11 mouse cellular contexts compared by ENCODE assay signal in genomic region chr2:93377797-93378196, GRCm38 (mm10). TPM values are rescaled to one million over a fixed set of nuclear protein-coding genes. Genes with fewer than 3 reads are reported as not detected.
DNase-seq lines count a peak whose midpoint lies in the region; ATAC-seq lines count a peak whose summit lies in the region.
"Had no signal": no experiment of that assay in that cellular context is flagged by ENCODE, and none has a peak within 500 bp of the region (broad histone marks: within the 10 kb centered on the region; RNA-seq: fewer than 3 reads in every experiment).

No protein-coding gene starts in this region.

- no peak overlapping the region for H3K4me2 ChIP-seq in heart, embryonic 15.5 days
- peak overlapping the region; percentile 7; the same call in 1 of the 2 replicates for H3K4me2 ChIP-seq in midbrain, embryonic 15.5 days
- H3K4me2 ChIP-seq in midbrain, embryonic 13.5 days (replicated peaks) = no peak overlapping the region
- H3K4me2 ChIP-seq in neural tube, embryonic 14.5 days (ENCODE audit: low read depth, low read length) = no peak overlapping the region
- H3K4me2 ChIP-seq in kidney, embryonic 14.5 days (replicated peaks; ENCODE audit: low read depth, low read length) = no peak overlapping the region
- H3K4me2 ChIP-seq: kidney, embryonic 15.5 days had no signal

- WGBS in heart, embryonic 15.5 days = 50% methylated on average over 15 of the region's 15 CpGs
- WGBS in midbrain, embryonic 15.5 days = 47% methylated on average over 15 of the region's 15 CpGs
- WGBS in midbrain, embryonic 13.5 days = 64% methylated on average over 15 of the region's 15 CpGs
- WGBS in neural tube, embryonic 14.5 days = 34% methylated on average over 15 of the region's 15 CpGs
- 73% methylated on average over 15 of the region's 15 CpGs for WGBS in kidney, embryonic 14.5 days

- peak overlapping the region; percentile 12; the same call in 1 of the 2 replicates for H3K27ac ChIP-seq in heart, embryonic 15.5 days
- H3K27ac ChIP-seq in midbrain, embryonic 15.5 days = peak overlapping the region; percentile 31
- H3K27ac ChIP-seq in midbrain, embryonic 13.5 days = no peak overlapping the region
- H3K27ac ChIP-seq in neural tube, embryonic 14.5 days (ENCODE audit: low read depth, low read length) = peak overlapping the region; percentile 52; the same call in 1 of the 2 replicates
- no peak overlapping the region for H3K27ac ChIP-seq in kidney, embryonic 14.5 days (ENCODE audit: low read depth, low read length)
- H3K27ac ChIP-seq: kidney, embryonic 15.5 days; macrophage had no signal

- H3K9me3 ChIP-seq in heart, embryonic 15.5 days (replicated peaks) = no peaks in the 10 kb centered on the region
- no peaks in the 10 kb centered on the region for H3K9me3 ChIP-seq in midbrain, embryonic 15.5 days
- no peaks in the 10 kb centered on the region for H3K9me3 ChIP-seq in midbrain, embryonic 13.5 days
- H3K9me3 ChIP-seq in neural tube, embryonic 14.5 days (ENCODE audit: control insufficient read depth, low read length) = no peaks in the 10 kb centered on the region
- H3K9me3 ChIP-seq in kidney, embryonic 14.5 days (ENCODE audit: control insufficient read depth, low read length) = no peaks in the 10 kb centered on the region
- H3K9me3 ChIP-seq: kidney, embryonic 15.5 days had no signal

- no peak for ATAC-seq in heart, embryonic 15.5 days (replicated peaks; ENCODE audit: insufficient number of reproducible peaks, insufficient read depth, low FRiP score, low read depth)
- 0 out of 2 replicates have a peak, but pooled peaks have one; percentile 27 for ATAC-seq in midbrain, embryonic 15.5 days (replicated peaks)
- no peak for ATAC-seq in midbrain, embryonic 13.5 days
- peak; percentile 59; the same call in 1 of the 2 replicates for ATAC-seq in neural tube, embryonic 14.5 days (ENCODE audit: low read depth)
- no peak for ATAC-seq in kidney, embryonic 14.5 days (ENCODE audit: low FRiP score, low TSS enrichment)

- H3K4me3 ChIP-seq in heart, embryonic 15.5 days = no peak overlapping the region
- no peak overlapping the region for H3K4me3 ChIP-seq in midbrain, embryonic 15.5 days
- H3K4me3 ChIP-seq in midbrain, embryonic 13.5 days (replicated peaks) = no peak overlapping the region
- H3K4me3 ChIP-seq in neural tube, embryonic 14.5 days (ENCODE audit: low read depth, low read length) = no peak overlapping the region
- no peak overlapping the region for H3K4me3 ChIP-seq in kidney, embryonic 14.5 days (ENCODE audit: low read length)
- H3K4me3 ChIP-seq: kidney, embryonic 15.5 days had no signal

- no peak for DNase-seq in heart, postnatal 36 days
- peak; percentile 73 to 80 for DNase-seq in cerebellum, postnatal 10 days
- no peak for DNase-seq in natural killer cell, adult 2 months (ENCODE audit: low spot score in 2 of 2)
- DNase-seq: thymus, postnatal 4 days had no signal

- no peak overlapping the region for H3K9ac ChIP-seq in heart, embryonic 15.5 days
- H3K9ac ChIP-seq in midbrain, embryonic 15.5 days = no peak overlapping the region
- H3K9ac ChIP-seq in midbrain, embryonic 13.5 days (replicated peaks) = no peak overlapping the region
- no peak overlapping the region for H3K9ac ChIP-seq in neural tube, embryonic 14.5 days (replicated peaks; ENCODE audit: low read depth, low read length)
- H3K9ac ChIP-seq in kidney, embryonic 14.5 days (ENCODE audit: low read depth, low read length) = no peak overlapping the region
- H3K9ac ChIP-seq: kidney, embryonic 15.5 days had no signal

- intact Hi-C loops in heart, postnatal 36 days (cut with DNase I) = no loop called here

- H3K36me3 ChIP-seq in heart, embryonic 15.5 days = no peaks in the 10 kb centered on the region
- H3K36me3 ChIP-seq in midbrain, embryonic 15.5 days (replicated peaks) = no peaks in the 10 kb centered on the region
- H3K36me3 ChIP-seq in midbrain, embryonic 13.5 days = no peaks in the 10 kb centered on the region
- no peaks in the 10 kb centered on the region for H3K36me3 ChIP-seq in neural tube, embryonic 14.5 days (ENCODE audit: control insufficient read depth, insufficient read depth, low read length)
- H3K36me3 ChIP-seq in kidney, embryonic 14.5 days (ENCODE audit: control insufficient read depth, insufficient read depth, low read length) = no peaks in the 10 kb centered on the region
- H3K36me3 ChIP-seq: kidney, embryonic 15.5 days had no signal

- H3K4me1 ChIP-seq in heart, embryonic 15.5 days (replicated peaks) = 0 out of 2 replicates have a peak, but pooled peaks cover 5% of the 10 kb centered on the region
- peaks cover 10% of the 10 kb centered on the region; the same call in 1 of the 2 replicates for H3K4me1 ChIP-seq in midbrain, embryonic 15.5 days
- 0 out of 2 replicates have a peak, but pooled peaks cover 13% of the 10 kb centered on the region for H3K4me1 ChIP-seq in midbrain, embryonic 13.5 days (replicated peaks)
- H3K4me1 ChIP-seq in neural tube, embryonic 14.5 days (ENCODE audit: control insufficient read depth, insufficient read depth, low read length) = peaks cover 13% of the 10 kb centered on the region
- H3K4me1 ChIP-seq in kidney, embryonic 14.5 days (ENCODE audit: control insufficient read depth, insufficient read depth, low read length) = 0 out of 2 replicates have a peak, but pooled peaks cover 3% of the 10 kb centered on the region

- no peaks in the 10 kb centered on the region for H3K27me3 ChIP-seq in heart, embryonic 15.5 days
- H3K27me3 ChIP-seq in midbrain, embryonic 15.5 days (replicated peaks) = no peaks in the 10 kb centered on the region
- H3K27me3 ChIP-seq in midbrain, embryonic 13.5 days = no peaks in the 10 kb centered on the region
- H3K27me3 ChIP-seq in neural tube, embryonic 14.5 days (ENCODE audit: control insufficient read depth, insufficient read depth, low read length) = no peaks in the 10 kb centered on the region
- no peaks in the 10 kb centered on the region for H3K27me3 ChIP-seq in kidney, embryonic 14.5 days (ENCODE audit: control insufficient read depth, insufficient read depth, low read length)
- H3K27me3 ChIP-seq: kidney, embryonic 15.5 days had no signal

RNA-seq across cellular contexts. Expression of gene Tspan18, which starts 43.5 kb away (rescaled TPM):
- 31.7 and 39.6 TPM in 2 replicates for polyA plus RNA-seq in heart, embryonic 15.5 days (2015; fragmentation: Nextera tagmentation; extraction: Ambion mirVana)
- 10 to 100 TPM; 12.4 to 16.2 TPM for total RNA-seq in heart, postnatal 36 days (2021)
- polyA plus RNA-seq in midbrain, embryonic 15.5 days (2015; fragmentation: Nextera tagmentation; extraction: Ambion mirVana) = 20.1 and 22.6 TPM in 2 replicates
- 24.9 and 31.2 TPM in 2 replicates for polyA plus RNA-seq in midbrain, embryonic 13.5 days (2015; fragmentation: Nextera tagmentation; extraction: Ambion mirVana)
- polyA plus RNA-seq in neural tube, embryonic 14.5 days (2014; fragmentation: Nextera tagmentation; extraction: Ambion mirVana) = 30.2 and 34.7 TPM in 2 replicates
- 40.8 and 49.2 TPM in 2 replicates for polyA plus RNA-seq in kidney, embryonic 14.5 days (2014; fragmentation: Nextera tagmentation; extraction: Ambion mirVana)

Comparison
In these comparisons a context has a peak if more than half of its experiments do, and no peak if none do; other contexts are left out.
1. ATAC-seq: peak in midbrain, embryonic 15.5 days (single experiment) and neural tube, embryonic 14.5 days (single experiment); none in heart, embryonic 15.5 days (single experiment), midbrain, embryonic 13.5 days (single experiment) and kidney, embryonic 14.5 days (single experiment).
2. H3K27ac ChIP-seq: peak in heart, embryonic 15.5 days (single experiment), midbrain, embryonic 15.5 days (single experiment) and neural tube, embryonic 14.5 days (single experiment); none in midbrain, embryonic 13.5 days (single experiment) and kidney, embryonic 14.5 days (single experiment).
3. DNase-seq: peak in cerebellum, postnatal 10 days (2 of 2); none in heart, postnatal 36 days (0 of 2) and natural killer cell, adult 2 months (0 of 2).